Mouse (Mus musculus) kidney, postnatal 0 days (tissue): Measurements from ENCODE around the gene Nelfcd. TPM values are rescaled to one million over a fixed set of nuclear protein-coding genes. Genes with fewer than 3 reads are reported as not detected.

Experiments
- ATAC-seq: fragments of 200-750 bp; cut with Nextera tagmentation; replicated peaks from 2 replicates; pipeline ENCODE4 v1.8.0; 2017; ENCODE audit warnings: low read depth, moderate number of reproducible peaks, moderate TSS enrichment, moderate library complexity; ENCODE audit not compliant: low FRiP score
- DNase-seq: peaks from one replicate; pipeline ENCODE4 v3.0.0-alpha.2; 2016; ENCODE audit warnings: low spot score
- H3K27ac ChIP-seq: fragments of 300-500 bp; sonication (generic); 2 replicates; pipeline ENCODE4 v1.5.1; 2014; ENCODE audit warnings: mild to moderate bottlenecking
- H3K27me3 ChIP-seq: fragments of 300-500 bp; sonication (generic); 2 replicates; pipeline ENCODE4 v1.6.1; 2014; ENCODE audit warnings: low read length, mixed read lengths; ENCODE audit not compliant: insufficient read depth
- H3K36me3 ChIP-seq: fragments of 300-500 bp; sonication (generic); 2 replicates; pipeline ENCODE4 v1.6.1; 2014; ENCODE audit warnings: low read length, mixed read lengths; ENCODE audit not compliant: insufficient read depth
- H3K4me1 ChIP-seq: fragments of 300-500 bp; sonication (generic); replicated peaks from 2 replicates; pipeline ENCODE4 v1.6.1; 2014; ENCODE audit warnings: antibody characterized with exemption, low read length, mixed read lengths; ENCODE audit not compliant: insufficient read depth
- H3K4me2 ChIP-seq: fragments of 300-500 bp; sonication (generic); 2 replicates; pipeline ENCODE4 v1.6.1; 2014; ENCODE audit warnings: mild to moderate bottlenecking, low read length, moderate library complexity, mixed read lengths
- H3K4me3 ChIP-seq: fragments of 300-500 bp; sonication (generic); replicated peaks from 2 replicates; pipeline ENCODE4 v1.5.1; 2014; ENCODE audit warnings: low read depth, low read length
- H3K9ac ChIP-seq: fragments of 300-500 bp; sonication (generic); 2 replicates; pipeline ENCODE4 v1.6.1; 2014; ENCODE audit warnings: low read depth, low read length
- H3K9me3 ChIP-seq: fragments of 300-500 bp; sonication (generic); replicated peaks from 2 replicates; pipeline ENCODE4 v1.6.1; 2016; ENCODE audit warnings: low read length, inconsistent platforms, mixed read lengths
- CTCF ChIP-seq: IDR thresholded peaks from 2 replicates; pipeline ENCODE4 v1.5.1; 2016; ENCODE audit warnings: antibody characterized with exemption, low read depth, mild to moderate bottlenecking, moderate library complexity
- WGBS: fragments of 180-500 bp; shearing (Covaris S2); extraction: QIAGEN DNeasy Blood & Tissue Kit; methylation state at CpG from one replicate; pipeline ENCODE4 v1.1.7; 2014; 5-methylcytosine and 5-hydroxymethylcytosine counted together
- polyA plus RNA-seq: library from polyadenylated mRNA; unstranded; fragments of >200 nt; fragmentation: Nextera tagmentation; extraction: Ambion mirVana; gene quantifications from 2 replicates; pipeline ENCODE4 v1.2.1, GENCODE M21; 2015

The Nelfcd gene
- polyA plus RNA-seq, 1 experiment from 2014 or later: 69.6 TPM

GRCm38 (mm10) chr2:174446492-174446891 lies 30.9 kb downstream of the Nelfcd start:
- no peaks in the 10 kb centered on the region for H3K27me3 ChIP-seq
- DNase-seq (no peak), ATAC-seq (no peak)
- H3K4me2 ChIP-seq: no peak overlapping the region
- no peak overlapping the region for H3K9ac ChIP-seq
- TF ChIP-seq CTCF: no peak
- H3K27ac ChIP-seq: no peak overlapping the region
- 0 out of 2 replicates have a peak, but pooled peaks cover 8% of the 10 kb centered on the region for H3K4me1 ChIP-seq
- no peaks in the 10 kb centered on the region for H3K36me3 ChIP-seq
- H3K4me3 ChIP-seq: no peak overlapping the region
- no peaks in the 10 kb centered on the region for H3K9me3 ChIP-seq
- 41% methylated on average over 7 of the region's 7 CpGs for WGBS

- TF ChIP-seq CTCF: no peak
- Histone ChIP-seq H3K9ac (no peak overlapping the region), H3K27me3 (no peaks in the 10 kb centered on the region), H3K36me3 (no peaks in the 10 kb centered on the region), H3K27ac (no peak overlapping the region), H3K9me3 (no peaks in the 10 kb centered on the region), H3K4me3 (no peak overlapping the region), H3K4me2 (no peak overlapping the region), H3K4me1 (0 out of 2 replicates have a peak, but pooled peaks cover 8% of the 10 kb centered on the region)
- ATAC-seq (no peak), DNase-seq (no peak)
- 74% methylated on average over 8 of the region's 8 CpGs for WGBS
These were observed 31.3 kb downstream of the Nelfcd start for GRCm38 (mm10) chr2:174446905-174447304.

GRCm38 (mm10) chr2:174448405-174448804 lies 32.8 kb downstream of the Nelfcd start:
- Histone ChIP-seq H3K36me3 (no peaks in the 10 kb centered on the region), H3K27ac (no peak overlapping the region), H3K27me3 (no peaks in the 10 kb centered on the region), H3K4me2 (no peak overlapping the region), H3K4me3 (no peak overlapping the region), H3K4me1 (0 out of 2 replicates have a peak, but pooled peaks cover 2% of the 10 kb centered on the region), H3K9ac (no peak overlapping the region), H3K9me3 (no peaks in the 10 kb centered on the region)
- 85% methylated on average over 4 of the region's 4 CpGs for WGBS
- no peak for DNase-seq
- no peak for ATAC-seq
- TF ChIP-seq CTCF: no peak

- Histone ChIP-seq H3K27ac (no peak within 1 kb of the TSS), H3K27me3 (no peaks in the 10 kb centered on the region), H3K9ac (no peak within 1 kb of the TSS), H3K4me1 (no peaks in the 10 kb centered on the region), H3K36me3 (no peaks in the 10 kb centered on the region), H3K4me3 (no peak within 1 kb of the TSS), H3K4me2 (no peak within 1 kb of the TSS), H3K9me3 (no peaks in the 10 kb centered on the region)
- ATAC-seq (no peak), DNase-seq (no peak)
- no peak for TF ChIP-seq CTCF
- 68% methylated on average over 4 of the region's 4 CpGs for WGBS
These were observed 34.7 kb downstream of the Nelfcd start, which contains the start of gene Tubb1 for GRCm38 (mm10) chr2:174450353-174450752. Gene Tubb1 (plus strand): TSS chr2:174450695.

DNA sequence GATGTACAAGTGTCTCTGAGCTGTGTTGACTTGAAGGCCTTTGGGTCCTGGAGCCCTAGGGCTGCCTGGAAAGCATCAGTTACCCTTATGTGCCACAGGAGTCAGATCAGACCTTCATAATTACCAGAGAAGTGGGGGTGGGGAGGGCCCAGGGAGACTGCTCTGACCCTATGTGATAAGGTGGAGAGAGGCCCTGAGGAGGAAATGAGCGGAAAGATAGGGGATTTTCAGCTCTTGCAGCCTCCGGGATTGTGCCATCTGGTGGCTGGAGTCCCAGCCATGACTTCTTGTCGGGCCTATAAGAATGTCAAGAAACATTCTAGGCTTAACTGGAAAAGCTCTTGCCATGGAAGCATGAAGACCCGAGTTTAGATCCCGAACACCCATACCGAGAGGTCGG lies 38.1 kb downstream of the Nelfcd start:
- Histone ChIP-seq H3K9ac (no peak overlapping the region), H3K4me1 (no peaks in the 10 kb centered on the region), H3K27ac (no peak overlapping the region), H3K9me3 (no peaks in the 10 kb centered on the region), H3K36me3 (no peaks in the 10 kb centered on the region), H3K4me2 (no peak overlapping the region), H3K4me3 (no peak overlapping the region), H3K27me3 (no peaks in the 10 kb centered on the region)
- TF ChIP-seq CTCF: peak; percentile 60
- ATAC-seq: peak; percentile 44; the same call in 1 of the 2 replicates
- no peak for DNase-seq
- whole genome bisulfite sequencing: 73% methylated on average over 7 of the region's 7 CpGs

DNA sequence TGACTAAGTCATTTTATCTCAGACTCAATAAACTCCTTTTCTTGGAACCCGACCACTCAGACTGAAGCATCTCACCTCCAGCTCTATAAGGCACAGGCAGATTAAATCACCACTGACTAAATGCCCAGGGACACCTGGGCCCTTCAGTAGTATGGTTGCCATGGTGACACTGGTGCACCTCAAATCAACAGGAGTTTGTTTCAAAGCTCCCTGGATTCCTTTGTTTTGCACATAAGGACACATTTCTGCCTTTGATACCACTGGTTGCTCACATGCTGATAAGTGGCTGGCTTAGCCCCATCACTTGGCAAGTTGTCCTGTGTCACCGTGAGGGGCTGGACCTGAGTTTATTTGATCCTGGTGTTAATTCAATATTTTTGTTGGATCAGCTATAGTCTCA lies 43.8 kb downstream of the Nelfcd start:
- Histone ChIP-seq H3K36me3 (peaks cover 13% of the 10 kb centered on the region), H3K4me3 (no peak overlapping the region), H3K4me2 (no peak overlapping the region), H3K4me1 (no peaks in the 10 kb centered on the region), H3K27ac (no peak overlapping the region), H3K27me3 (no peaks in the 10 kb centered on the region), H3K9me3 (no peaks in the 10 kb centered on the region), H3K9ac (no peak overlapping the region)
- ATAC-seq (no peak), DNase-seq (no peak)
- WGBS: 75% methylated on average over 2 of the region's 2 CpGs
- no peak for TF ChIP-seq CTCF

DNA sequence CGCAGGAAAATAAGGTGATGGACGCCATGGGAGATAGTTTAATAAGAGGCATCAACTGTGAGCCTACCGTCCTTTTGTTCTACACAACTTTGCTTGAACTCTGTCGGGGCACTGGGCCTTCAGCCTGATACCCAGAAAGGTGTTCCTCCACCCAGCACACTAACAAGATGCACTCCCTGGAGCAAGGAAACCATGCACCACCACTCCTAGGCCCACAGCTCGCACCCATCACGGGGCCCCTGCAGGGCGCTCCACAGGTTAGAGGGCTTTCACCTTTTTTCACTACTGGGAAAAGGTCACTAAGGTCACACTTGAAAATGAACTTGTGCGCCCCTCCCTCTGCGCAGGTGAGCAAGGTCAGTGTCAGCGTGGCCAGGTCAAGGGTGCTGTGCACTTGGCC lies 47.8 kb downstream of the Nelfcd start:
- Histone ChIP-seq H3K27ac (peak overlapping the region; percentile 83), H3K9me3 (no peaks in the 10 kb centered on the region), H3K36me3 (peaks cover 26% of the 10 kb centered on the region), H3K4me3 (peak overlapping the region; percentile 66), H3K4me1 (no peaks in the 10 kb centered on the region), H3K27me3 (no peaks in the 10 kb centered on the region), H3K4me2 (peak overlapping the region; percentile 98), H3K9ac (peak overlapping the region; percentile 74)
- 35% methylated on average over 10 of the region's 10 CpGs for WGBS
- DNase-seq (peak; percentile 5), ATAC-seq (peak; percentile 25; the same call in 1 of the 2 replicates)
- no peak for TF ChIP-seq CTCF
